In genomic region chr8:12428931-12429330, GRCm38 (mm10) we compare ENCODE assay signal across 25 mouse cellular contexts. TPM values are rescaled to one million over a fixed set of nuclear protein-coding genes. Genes with fewer than 3 reads are reported as not detected.
DNase-seq lines count a peak whose midpoint lies in the region; ATAC-seq and TF ChIP-seq lines count a peak whose summit lies in the region.
"Had no signal": no experiment of that assay in that cellular context is flagged by ENCODE, and none has a peak within 500 bp of the region (broad histone marks: within the 10 kb centered on the region; RNA-seq: fewer than 3 reads in every experiment).

No protein-coding gene starts in this region.

- H3K4me3 ChIP-seq in E14TG2a.4 (replicated peaks; ENCODE audit: low read length): peak overlapping the region; percentile 29
- H3K4me3 ChIP-seq in forebrain, embryonic 12.5 days (replicated peaks): no peak overlapping the region
- H3K4me3 ChIP-seq in hindbrain, embryonic 14.5 days (replicated peaks; ENCODE audit: low read length): no peak overlapping the region
- H3K4me3 ChIP-seq in kidney, embryonic 16.5 days (ENCODE audit: low read length): no peak overlapping the region
- H3K4me3 ChIP-seq: embryonic facial prominence, embryonic 15.5 days; gastrocnemius, adult 2 months; heart, embryonic 13.5 days; intestine, embryonic 15.5 days; neural tube, embryonic 13.5 days had no signal

- no peaks in the 10 kb centered on the region for H3K36me3 ChIP-seq in E14TG2a.4 (ENCODE audit: insufficient read depth, low read length)
- H3K36me3 ChIP-seq in forebrain, embryonic 12.5 days (replicated peaks): peaks cover 7% of the 10 kb centered on the region
- H3K36me3 ChIP-seq in hindbrain, embryonic 14.5 days (replicated peaks; ENCODE audit: control insufficient read depth, insufficient read depth): no peaks in the 10 kb centered on the region
- no peaks in the 10 kb centered on the region for H3K36me3 ChIP-seq in kidney, embryonic 16.5 days (ENCODE audit: insufficient read depth, low read length)
- H3K36me3 ChIP-seq: embryonic facial prominence, embryonic 15.5 days; heart, embryonic 13.5 days; intestine, embryonic 15.5 days; neural tube, embryonic 13.5 days had no signal

- no peak for ATAC-seq in forebrain, embryonic 12.5 days (ENCODE audit: low FRiP score)
- ATAC-seq in hindbrain, embryonic 14.5 days (ENCODE audit: low FRiP score): no peak
- ATAC-seq in kidney, embryonic 16.5 days (ENCODE audit: low FRiP score, low TSS enrichment): no peak
- ATAC-seq: intestine, embryonic 15.5 days had no signal

- WGBS in forebrain, embryonic 12.5 days: 6% methylated on average over 5 of the region's 5 CpGs
- WGBS in hindbrain, embryonic 14.5 days: 14% methylated on average over 5 of the region's 5 CpGs
- WGBS in kidney, embryonic 16.5 days: 32% methylated on average over 5 of the region's 5 CpGs

- no peaks in the 10 kb centered on the region for H3K9me3 ChIP-seq in E14TG2a.4 (ENCODE audit: low read length)
- no peaks in the 10 kb centered on the region for H3K9me3 ChIP-seq in forebrain, embryonic 12.5 days
- no peaks in the 10 kb centered on the region for H3K9me3 ChIP-seq in hindbrain, embryonic 14.5 days (ENCODE audit: control insufficient read depth, low read length)
- H3K9me3 ChIP-seq in kidney, embryonic 16.5 days (ENCODE audit: low read length): no peaks in the 10 kb centered on the region
- H3K9me3 ChIP-seq: embryonic facial prominence, embryonic 15.5 days; heart, embryonic 13.5 days; intestine, embryonic 15.5 days; neural tube, embryonic 13.5 days had no signal

- intact Hi-C loops in heart, postnatal 10 days (cut with DNase I): no loop called here
- intact Hi-C loops in left cerebral cortex, postnatal 14 days (cut with DNase I): loop anchor here (5.0 kb wide), 1 partner anchor 133 kb away; no protein-coding TSS in a partner anchor

- peaks cover 73% of the 10 kb centered on the region for H3K4me1 ChIP-seq in E14TG2a.4 (replicated peaks; ENCODE audit: low read depth, low read length)
- H3K4me1 ChIP-seq in forebrain, embryonic 12.5 days: peaks cover 70% of the 10 kb centered on the region
- peaks cover 26% of the 10 kb centered on the region for H3K4me1 ChIP-seq in hindbrain, embryonic 14.5 days (replicated peaks; ENCODE audit: control insufficient read depth, insufficient read depth, low read length)
- peaks cover 17% of the 10 kb centered on the region for H3K4me1 ChIP-seq in kidney, embryonic 16.5 days (ENCODE audit: insufficient read depth, low read length)

- peaks cover 52% of the 10 kb centered on the region for H3K27me3 ChIP-seq in E14TG2a.4 (ENCODE audit: insufficient read depth, low read length)
- peaks cover 76% of the 10 kb centered on the region for H3K27me3 ChIP-seq in forebrain, embryonic 12.5 days
- peaks cover 93% of the 10 kb centered on the region for H3K27me3 ChIP-seq in hindbrain, embryonic 14.5 days (ENCODE audit: control insufficient read depth, insufficient read depth, low read length)
- H3K27me3 ChIP-seq in kidney, embryonic 16.5 days (ENCODE audit: insufficient read depth, low read length): peaks cover 98% of the 10 kb centered on the region

- H3K4me2 ChIP-seq in forebrain, embryonic 12.5 days: peak overlapping the region; percentile 19; the same call in 1 of the 2 replicates
- H3K4me2 ChIP-seq in hindbrain, embryonic 14.5 days (replicated peaks): no peak overlapping the region
- H3K4me2 ChIP-seq in kidney, embryonic 16.5 days (replicated peaks; ENCODE audit: low read depth, low read length): no peak overlapping the region
- H3K4me2 ChIP-seq: embryonic facial prominence, embryonic 15.5 days; intestine, embryonic 15.5 days; neural tube, embryonic 13.5 days had no signal

- no peak overlapping the region for H3K9ac ChIP-seq in forebrain, embryonic 12.5 days
- H3K9ac ChIP-seq in hindbrain, embryonic 14.5 days: no peak overlapping the region
- H3K9ac ChIP-seq in kidney, embryonic 16.5 days (replicated peaks; ENCODE audit: low read length): no peak overlapping the region
- H3K9ac ChIP-seq: embryonic facial prominence, embryonic 15.5 days; heart, embryonic 13.5 days; intestine, embryonic 15.5 days; neural tube, embryonic 13.5 days had no signal

- DNase-seq in heart, adult 11 months: peak; percentile 37
- no peak for DNase-seq in heart, postnatal 10 days
- DNase-seq in hindbrain, embryonic 14.5 days (ENCODE audit: low spot score): no peak
- DNase-seq in gastrocnemius, adult 8-10 months (ENCODE audit: low spot score in 2 of 2): no peak
- no peak for DNase-seq in left cerebral cortex, postnatal 14 days (ENCODE audit: low spot score in 2 of 2)
- DNase-seq: adrenal gland, adult 2 months; cerebellum, adult 9-10 months; gastrocnemius, adult 2 months; heart, adult 18-20 months; heart, postnatal 36 days; kidney, adult 9 months; layer of hippocampus, adult 9-11 months; liver; lung, postnatal 10 days; thymus, postnatal 14 days had no signal

- TF ChIP-seq CTCF in E14TG2a.4 (conservative IDR thresholded peaks at IDR 0.05; ENCODE audit: low read length): no peak

- peak overlapping the region; percentile 96 for H3K27ac ChIP-seq in forebrain, embryonic 12.5 days
- peak overlapping the region; percentile 30; the same call in 1 of the 2 replicates for H3K27ac ChIP-seq in hindbrain, embryonic 14.5 days
- H3K27ac ChIP-seq in kidney, embryonic 16.5 days (ENCODE audit: low read length): no peak overlapping the region
- H3K27ac ChIP-seq: embryonic facial prominence, embryonic 15.5 days; gastrocnemius, adult 2 months; heart, embryonic 13.5 days; intestine, embryonic 15.5 days; neural tube, embryonic 13.5 days had no signal

RNA-seq across cellular contexts. Expression of gene Sox1, which starts 33.8 kb away (rescaled TPM):
- total RNA-seq in heart, postnatal 10 days (2021): not detected
- polyA plus RNA-seq in forebrain, embryonic 12.5 days (2016; fragmentation: Nextera tagmentation; extraction: Ambion mirVana): 9.6 and 11.0 TPM in 2 replicates
- 1.9 and 2.5 TPM in 2 replicates for polyA plus RNA-seq in hindbrain, embryonic 14.5 days (2014; fragmentation: Nextera tagmentation; extraction: Ambion mirVana)
- polyA plus RNA-seq in kidney, embryonic 16.5 days (2015; fragmentation: Nextera tagmentation; extraction: Ambion mirVana): not detected in 2 replicates
- total RNA-seq in gastrocnemius, adult 8-10 months (2022): not detected
- 10 to 100 TPM in 1 of 2 experiments, 1 to 10 TPM in 1; 6.1 to 10.4 TPM for total RNA-seq in left cerebral cortex, postnatal 14 days (2021)
- total RNA-seq: adrenal gland, adult 2 months; gastrocnemius, adult 2 months; heart, adult 18-20 months; heart, postnatal 36 days; megakaryocyte, adult 5-6 weeks; MEL had no signal
- polyA plus RNA-seq: heart, embryonic 13.5 days; intestine, embryonic 15.5 days; liver, embryonic 16.5 days had no signal

Comparison
In these comparisons a context has a peak if more than half of its experiments do, and no peak if none do; other contexts are left out.
1. RNA of gene Sox1, which starts 33.8 kb away (total RNA-seq): 6.1 to 10.4 TPM in left cerebral cortex, postnatal 14 days; not detected in heart, postnatal 10 days and not detected in gastrocnemius, adult 8-10 months; every median in the first group is over 4 times any median in the second.